Mouse (Mus musculus) stomach, embryonic 15.5 days (tissue): Measurements from ENCODE around the gene Ppm1a. TPM values are rescaled to one million over a fixed set of nuclear protein-coding genes. Genes with fewer than 3 reads are reported as not detected.
"Not testable (repeated sequence)": the region's sequence is repeated elsewhere in the genome, so short reads cannot be mapped to it uniquely, and the experiment has no call there.

ENCODE experiments used
- ATAC-seq: fragments of 200-750 bp; cut with Nextera tagmentation; 2 replicates; pipeline ENCODE4 v1.8.0; 2017; ENCODE audit warnings: low read depth, moderate number of reproducible peaks, moderate TSS enrichment; ENCODE audit not compliant: insufficient read depth, low FRiP score
- H3K27ac ChIP-seq: fragments of 300-500 bp; sonication (generic); 2 replicates; pipeline ENCODE4 v1.5.1; 2015; ENCODE audit warnings: mild to moderate bottlenecking, inconsistent platforms
- H3K27me3 ChIP-seq: fragments of 300-500 bp; sonication (generic); replicated peaks from 2 replicates; pipeline ENCODE4 v1.6.1; 2015; ENCODE audit warnings: inconsistent platforms
- H3K36me3 ChIP-seq: fragments of 300-500 bp; sonication (generic); 2 replicates; pipeline ENCODE4 v1.6.1; 2015; ENCODE audit warnings: inconsistent platforms
- H3K4me1 ChIP-seq: fragments of 300-500 bp; sonication (generic); 2 replicates; pipeline ENCODE4 v1.6.1; 2015; ENCODE audit warnings: inconsistent platforms
- H3K4me2 ChIP-seq: fragments of 300-500 bp; sonication (generic); 2 replicates; pipeline ENCODE4 v1.6.1; 2015; ENCODE audit warnings: mild to moderate bottlenecking, inconsistent platforms
- H3K4me3 ChIP-seq: fragments of 300-500 bp; sonication (generic); replicated peaks from 2 replicates; pipeline ENCODE4 v1.5.1; 2015; ENCODE audit warnings: inconsistent platforms
- H3K9ac ChIP-seq: fragments of 300-500 bp; sonication (generic); 2 replicates; pipeline ENCODE4 v1.6.1; 2015; ENCODE audit warnings: inconsistent platforms
- H3K9me3 ChIP-seq: fragments of 300-500 bp; sonication (generic); 2 replicates; pipeline ENCODE4 v1.6.1; 2016; ENCODE audit warnings: inconsistent platforms
- WGBS: fragments of 180-500 bp; shearing (Covaris S2); methylation state at CpG from one replicate; pipeline ENCODE4 v1.1.7; 2015; 5-methylcytosine and 5-hydroxymethylcytosine counted together
- polyA plus RNA-seq: library from polyadenylated mRNA; unstranded; fragments of >200 nt; fragmentation: Nextera tagmentation; extraction: Ambion mirVana; gene quantifications from 2 replicates; pipeline ENCODE4 v1.2.1, GENCODE M21; 2015

Gene Ppm1a
- polyA plus RNA-seq, 1 experiment from 2014 or later, result 51.9 TPM

DNA sequence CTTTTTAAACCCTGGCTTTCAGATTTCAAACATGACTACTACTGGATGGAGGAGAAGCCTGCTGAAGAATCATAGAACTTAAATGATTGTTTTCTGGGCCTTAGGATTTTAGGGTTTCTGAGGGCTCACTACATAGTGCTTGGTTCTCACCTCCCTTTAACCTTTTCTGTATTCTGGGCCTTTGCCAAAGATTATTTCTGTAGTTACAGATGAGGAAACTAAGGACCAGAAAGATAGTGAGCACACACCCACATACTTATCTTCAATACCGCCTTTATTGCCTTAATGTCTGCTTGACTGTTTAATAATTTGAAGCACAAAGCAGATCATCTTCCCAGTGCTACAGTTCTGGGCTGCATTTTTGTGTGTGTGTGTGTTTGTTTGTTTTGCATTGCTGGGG lies 5.2 kb downstream of the Ppm1a start:
- Histone ChIP-seq H3K4me2 (peak overlapping the region; percentile 58), H3K36me3 (no peaks in the 10 kb centered on the region), H3K4me1 (peaks cover 10% of the 10 kb centered on the region; the same call in 1 of the 2 replicates), H3K9me3 (no peaks in the 10 kb centered on the region), H3K27me3 (no peaks in the 10 kb centered on the region), H3K27ac (peak overlapping the region; percentile 97), H3K4me3 (peak overlapping the region; percentile 89), H3K9ac (peak overlapping the region; percentile 99; the same call in 1 of the 2 replicates)
- WGBS, result 21% methylated on average over 1 of the region's 1 CpGs
- ATAC-seq, result no peak

- Histone ChIP-seq H3K27me3 (no peaks in the 10 kb centered on the region), H3K9me3 (no peaks in the 10 kb centered on the region), H3K36me3 (no peaks in the 10 kb centered on the region), H3K4me3 (no peak overlapping the region), H3K4me1 (peaks cover 10% of the 10 kb centered on the region; the same call in 1 of the 2 replicates), H3K4me2 (peak overlapping the region; percentile 58; the same call in 1 of the 2 replicates), H3K9ac (no peak overlapping the region), H3K27ac (no peak overlapping the region)
- 51% methylated on average over 1 of the region's 1 CpGs for WGBS
- no peak for ATAC-seq
Observed at GRCm38 (mm10) chr12:72763156-72763555, 5.9 kb downstream of the Ppm1a start.

- H3K36me3 ChIP-seq, result no peaks in the 10 kb centered on the region; the same call in 1 of the 2 replicates
- WGBS, result 86% methylated on average over 6 of the region's 6 CpGs
- no peak for ATAC-seq
- H3K4me3 ChIP-seq, result no peak overlapping the region
- no peaks in the 10 kb centered on the region for H3K9me3 ChIP-seq
- H3K27ac ChIP-seq, result no peak overlapping the region
- H3K9ac ChIP-seq, result no peak overlapping the region
- H3K4me1 ChIP-seq, result 0 out of 2 replicates have a peak, but pooled peaks cover 7% of the 10 kb centered on the region
- H3K4me2 ChIP-seq, result no peak overlapping the region
- no peaks in the 10 kb centered on the region for H3K27me3 ChIP-seq
Observed at GRCm38 (mm10) chr12:72767809-72768208, 10.6 kb downstream of the Ppm1a start.

- 76% methylated on average over 2 of the region's 2 CpGs for WGBS
- H3K27me3 ChIP-seq, result no peaks in the 10 kb centered on the region
- H3K36me3 ChIP-seq, result no peaks in the 10 kb centered on the region; the same call in 1 of the 2 replicates
- no peak overlapping the region for H3K4me2 ChIP-seq
- H3K9me3 ChIP-seq, result no peaks in the 10 kb centered on the region
- no peak overlapping the region for H3K4me3 ChIP-seq
- no peak overlapping the region for H3K27ac ChIP-seq
- ATAC-seq, result no peak
- no peak overlapping the region for H3K9ac ChIP-seq
- 0 out of 2 replicates have a peak, but pooled peaks cover 6% of the 10 kb centered on the region for H3K4me1 ChIP-seq
Observed at GRCm38 (mm10) chr12:72768230-72768629, 11.0 kb downstream of the Ppm1a start.

DNA sequence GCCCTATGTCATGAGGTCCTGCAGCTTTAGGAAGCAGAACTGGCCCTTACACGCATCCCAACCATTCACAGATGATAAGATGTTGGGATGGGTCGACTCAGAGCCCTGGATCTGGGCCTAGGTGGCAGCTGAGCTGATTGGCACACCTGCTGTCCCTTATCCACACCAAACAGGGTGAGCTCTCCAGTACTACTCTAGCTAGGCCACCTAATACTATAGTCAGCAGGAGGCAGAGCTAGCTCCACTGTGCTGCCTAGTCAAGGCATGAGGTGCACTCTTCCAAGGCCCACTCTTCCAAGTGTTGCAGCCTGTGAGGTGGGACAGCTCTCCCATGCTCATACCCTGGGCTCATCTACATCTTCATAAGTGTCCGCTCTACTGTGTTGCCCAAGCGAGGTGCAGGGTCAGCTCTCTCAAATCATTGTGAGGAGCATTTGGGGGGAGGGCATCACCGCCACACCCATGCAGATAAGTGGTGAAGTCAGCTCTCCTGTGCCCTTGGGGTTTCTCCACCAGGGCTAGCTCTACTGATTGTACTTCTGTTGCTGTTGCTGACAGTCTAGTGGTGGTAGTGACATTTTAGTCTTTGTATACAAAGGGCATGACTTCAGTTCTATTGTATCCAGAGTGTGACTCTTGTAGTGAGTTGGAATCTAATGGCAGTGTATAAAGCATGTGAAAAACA lies 12.4 kb downstream of the Ppm1a start:
- Histone ChIP-seq H3K9ac (no peak overlapping the region), H3K4me2 (no peak overlapping the region), H3K27ac (no peak overlapping the region), H3K36me3 (no peaks in the 10 kb centered on the region; the same call in 1 of the 2 replicates), H3K4me1 (0 out of 2 replicates have a peak, but pooled peaks cover 4% of the 10 kb centered on the region), H3K9me3 (no peaks in the 10 kb centered on the region), H3K4me3 (no peak overlapping the region), H3K27me3 (no peaks in the 10 kb centered on the region)
- WGBS, result 86% methylated on average over 5 of the region's 5 CpGs
- ATAC-seq, result no peak

DNA sequence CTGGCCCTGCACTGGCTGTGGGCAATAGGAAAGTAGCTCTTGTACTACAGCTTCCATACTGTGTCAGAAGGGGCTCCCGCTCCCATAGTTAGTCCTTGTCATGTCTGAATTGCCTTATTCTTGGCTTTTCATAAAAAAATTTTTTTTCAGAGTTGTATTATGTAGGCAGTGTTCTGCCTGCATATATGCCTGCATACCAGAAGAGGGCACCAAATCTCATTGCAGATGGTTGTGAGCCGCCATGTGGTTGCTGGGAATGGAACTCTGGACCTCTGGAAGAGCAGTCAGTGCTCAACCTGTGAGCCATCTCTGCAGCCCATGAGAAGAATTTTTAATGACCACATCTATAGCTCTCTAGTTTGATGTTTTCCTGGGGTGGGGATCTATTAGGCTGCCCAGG lies 13.9 kb downstream of the Ppm1a start:
- no peak overlapping the region for H3K4me3 ChIP-seq
- 93% methylated on average over 2 of the region's 2 CpGs for WGBS
- no peak for ATAC-seq
- H3K4me1 ChIP-seq, result 0 out of 2 replicates have a peak, but pooled peaks cover 4% of the 10 kb centered on the region
- no peak overlapping the region for H3K4me2 ChIP-seq
- no peaks in the 10 kb centered on the region for H3K9me3 ChIP-seq
- H3K36me3 ChIP-seq, result no peaks in the 10 kb centered on the region; the same call in 1 of the 2 replicates
- H3K9ac ChIP-seq, result no peak overlapping the region
- no peaks in the 10 kb centered on the region for H3K27me3 ChIP-seq
- H3K27ac ChIP-seq, result no peak overlapping the region

- 83% methylated on average over 3 of the region's 3 CpGs for WGBS
Observed at GRCm38 (mm10) chr12:72771711-72772110, 14.5 kb downstream of the Ppm1a start.

GRCm38 (mm10) chr12:72773921-72774320 lies 16.7 kb downstream of the Ppm1a start:
- no peak overlapping the region for H3K27ac ChIP-seq
- no peaks in the 10 kb centered on the region; the same call in 1 of the 2 replicates for H3K36me3 ChIP-seq
- no peaks in the 10 kb centered on the region for H3K9me3 ChIP-seq
- H3K4me1 ChIP-seq, result 0 out of 2 replicates have a peak, but pooled peaks cover 4% of the 10 kb centered on the region
- no peaks in the 10 kb centered on the region for H3K27me3 ChIP-seq
- ATAC-seq, result no peak
- no peak overlapping the region for H3K4me2 ChIP-seq
- 71% methylated on average over 7 of the region's 7 CpGs for WGBS
- no peak overlapping the region for H3K9ac ChIP-seq
- no peak overlapping the region for H3K4me3 ChIP-seq

More at GRCm38 (mm10) chr12:72771711-72772110, 14.5 kb downstream of the Ppm1a start:
- no peak overlapping the region for H3K27ac ChIP-seq
- H3K4me1 ChIP-seq, result 0 out of 2 replicates have a peak, but pooled peaks cover 4% of the 10 kb centered on the region
- H3K36me3 ChIP-seq, result no peaks in the 10 kb centered on the region; the same call in 1 of the 2 replicates
- H3K27me3 ChIP-seq, result no peaks in the 10 kb centered on the region
- no peaks in the 10 kb centered on the region for H3K9me3 ChIP-seq
- H3K9ac ChIP-seq, result no peak overlapping the region
- no peak for ATAC-seq
- H3K4me2 ChIP-seq, result no peak overlapping the region
- H3K4me3 ChIP-seq, result no peak overlapping the region

DNA sequence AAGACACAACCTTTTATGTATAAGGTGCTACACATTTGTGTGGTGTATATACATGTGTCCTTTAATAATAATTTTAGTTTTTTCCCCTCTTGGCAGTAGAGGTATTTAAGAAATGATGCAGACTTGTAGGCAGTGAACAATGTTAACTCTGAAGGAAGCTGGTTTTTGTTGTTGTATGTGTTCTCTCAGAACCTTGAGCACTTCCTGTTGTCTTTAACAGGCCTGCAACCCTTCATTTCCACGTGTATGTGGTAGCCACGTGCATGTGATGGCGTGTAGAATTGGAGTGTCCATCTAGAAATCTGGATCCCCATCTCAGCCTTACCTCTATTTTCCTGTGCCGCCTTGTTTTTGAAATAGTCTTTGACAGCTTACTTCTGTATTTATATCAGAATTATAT lies 20.0 kb downstream of the Ppm1a start:
- H3K4me2 ChIP-seq, result no peak overlapping the region
- WGBS, result 62% methylated on average over 4 of the region's 4 CpGs
- no peak overlapping the region for H3K9ac ChIP-seq
- H3K9me3 ChIP-seq, result no peaks in the 10 kb centered on the region
- no peak overlapping the region for H3K27ac ChIP-seq
- H3K27me3 ChIP-seq, result no peaks in the 10 kb centered on the region
- no peak overlapping the region for H3K4me3 ChIP-seq
- no peak for ATAC-seq
- no peaks in the 10 kb centered on the region for H3K4me1 ChIP-seq
- no peaks in the 10 kb centered on the region for H3K36me3 ChIP-seq

DNA sequence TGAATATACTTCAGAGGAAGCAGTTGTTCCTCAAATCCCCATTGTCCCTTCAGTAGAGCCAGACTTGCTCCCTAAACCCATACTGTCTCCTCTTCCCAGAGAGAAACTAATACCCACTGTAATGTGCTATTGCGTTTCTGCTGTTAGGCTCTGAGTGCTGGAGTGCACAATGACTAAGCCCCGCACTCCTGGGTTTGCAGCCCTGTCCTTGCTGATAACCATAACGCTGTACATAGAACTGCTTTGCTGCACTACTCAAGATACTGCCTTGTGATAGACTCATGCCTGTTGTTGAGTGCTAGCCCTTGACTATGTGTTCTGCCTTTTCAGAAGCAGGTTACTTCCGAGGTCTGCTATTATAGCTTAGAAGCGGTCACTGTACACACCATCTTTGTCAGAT lies 22.9 kb downstream of the Ppm1a start:
- no peaks in the 10 kb centered on the region for H3K4me1 ChIP-seq
- no peak overlapping the region for H3K27ac ChIP-seq
- no peak overlapping the region for H3K9ac ChIP-seq
- H3K4me2 ChIP-seq, result no peak overlapping the region
- WGBS, result 84% methylated on average over 5 of the region's 5 CpGs
- no peak for ATAC-seq
- no peaks in the 10 kb centered on the region for H3K27me3 ChIP-seq
- peaks cover 9% of the 10 kb centered on the region; the same call in 1 of the 2 replicates for H3K36me3 ChIP-seq
- H3K9me3 ChIP-seq, result no peaks in the 10 kb centered on the region
- no peak overlapping the region for H3K4me3 ChIP-seq

GRCm38 (mm10) chr12:72782786-72783185 lies 25.5 kb downstream of the Ppm1a start:
- not testable (repeated sequence) for H3K4me3 ChIP-seq, H3K27me3 ChIP-seq, ATAC-seq

DNA sequence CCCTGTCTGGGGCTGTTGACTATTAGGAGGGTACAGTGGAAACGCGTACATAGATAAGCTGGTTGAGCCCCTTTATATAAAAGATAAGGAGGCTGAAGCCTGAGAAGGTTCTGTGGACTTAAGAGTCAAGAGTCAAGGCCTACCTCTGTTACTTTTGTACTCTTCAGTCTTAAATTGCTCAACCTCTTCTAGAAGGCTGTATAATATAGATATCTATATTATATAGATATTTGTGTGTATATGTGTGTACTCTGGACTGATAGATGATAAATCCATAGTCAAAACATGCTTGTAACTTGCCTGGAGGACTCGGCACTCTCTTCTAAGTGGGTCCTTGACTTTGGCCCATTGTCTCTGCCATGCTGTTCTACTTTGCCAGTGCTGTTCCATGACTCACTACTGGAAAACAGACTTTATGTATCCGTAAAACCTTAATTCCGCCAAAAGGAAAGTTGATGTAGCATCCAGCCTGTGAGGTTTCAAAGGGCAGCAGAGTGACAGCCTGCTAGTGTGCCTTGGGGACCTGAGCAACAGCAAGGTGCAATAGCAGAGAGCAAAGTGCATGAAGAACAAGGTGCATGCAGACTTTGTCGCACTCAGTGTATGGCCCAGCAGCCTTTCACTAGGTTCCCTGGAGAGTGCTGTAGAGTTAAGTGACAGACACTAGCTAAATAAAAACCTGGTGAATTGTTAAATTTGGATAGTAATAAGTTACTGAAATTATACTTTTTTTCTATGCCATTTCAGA lies 28.1 kb downstream of the Ppm1a start:
- Histone ChIP-seq H3K4me3 (no peak overlapping the region), H3K9me3 (no peaks in the 10 kb centered on the region), H3K27ac (no peak overlapping the region), H3K4me2 (no peak overlapping the region), H3K4me1 (no peaks in the 10 kb centered on the region), H3K27me3 (no peaks in the 10 kb centered on the region), H3K36me3 (peaks cover 9% of the 10 kb centered on the region; the same call in 1 of the 2 replicates), H3K9ac (no peak overlapping the region)
- ATAC-seq, result no peak
- WGBS, result 93% methylated on average over 6 of the region's 6 CpGs

More at GRCm38 (mm10) chr12:72782786-72783185, 25.5 kb downstream of the Ppm1a start:
- H3K9ac ChIP-seq, H3K27ac ChIP-seq, H3K4me1 ChIP-seq, H3K4me2 ChIP-seq, H3K36me3 ChIP-seq, H3K9me3 ChIP-seq: not testable (repeated sequence)
- whole genome bisulfite sequencing, result 81% methylated on average over 4 of the region's 4 CpGs
